Mouse (Mus musculus) spleen, postnatal 36 days (tissue): ENCODE measurements around the gene Rpa2.
"Not testable (repeated sequence)": the region's sequence is repeated elsewhere in the genome, so short reads cannot be mapped to it uniquely, and the experiment has no call there.

ENCODE experiments used
- DNase-seq, 2 experiments: peaks; one replicate each; pipeline ENCODE4 v3.0.0; 2022; ENCODE audit warnings: low spot score in 2 of 2, mixed read lengths in 1 of 2

The Rpa2 gene

DNA sequence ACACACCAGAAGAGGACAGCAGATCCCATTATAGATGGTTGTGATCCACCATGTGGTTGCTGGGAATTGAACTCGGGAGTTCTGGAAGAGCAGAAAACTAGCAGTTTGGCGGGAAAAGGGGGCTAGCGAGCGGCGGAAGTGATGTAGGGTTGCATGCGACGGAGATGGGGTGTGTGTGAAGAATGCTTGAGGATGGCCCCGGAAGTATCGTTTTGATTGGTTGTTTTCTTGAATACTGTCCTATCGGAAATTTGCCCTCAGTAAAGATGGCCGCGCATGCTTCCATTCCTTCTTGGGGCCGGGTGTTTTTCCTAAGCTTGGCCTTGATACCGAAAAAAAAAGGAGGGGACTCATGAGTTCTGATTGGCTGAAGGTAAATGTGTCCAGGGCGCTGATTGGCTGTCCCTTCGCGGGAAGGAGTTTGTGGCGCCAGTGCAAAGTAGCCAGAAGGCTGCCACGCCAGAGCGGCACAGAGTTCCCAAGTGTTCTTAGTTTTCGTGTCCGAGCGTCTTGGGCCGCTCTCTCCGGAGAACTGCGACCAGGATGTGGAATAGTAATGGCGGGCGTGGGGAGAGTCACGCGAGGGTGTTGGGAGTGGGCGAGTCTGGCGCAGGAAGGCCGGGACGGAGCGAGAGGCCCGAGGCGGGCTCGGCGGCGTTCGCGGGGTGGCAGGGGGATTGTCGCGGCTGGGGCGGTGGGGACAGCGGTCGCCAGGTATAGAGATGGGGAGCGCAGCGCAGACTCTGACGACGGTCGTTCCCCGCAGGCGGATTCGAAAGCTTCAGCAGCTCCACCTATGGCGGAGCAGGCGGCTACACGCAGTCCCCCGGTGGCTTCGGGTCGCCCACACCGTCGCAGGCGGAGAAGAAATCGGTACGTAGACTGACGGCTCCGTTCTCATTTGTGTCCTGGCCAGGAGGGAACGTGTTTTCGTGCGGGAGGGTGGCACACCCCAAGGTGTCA, at the start of gene Rpa2:
TSS of gene Rpa2 (plus strand) at position 419 of the 963 bp plus-strand sequence.
- DNase-seq = peak; percentile 97 to 99

DNA sequence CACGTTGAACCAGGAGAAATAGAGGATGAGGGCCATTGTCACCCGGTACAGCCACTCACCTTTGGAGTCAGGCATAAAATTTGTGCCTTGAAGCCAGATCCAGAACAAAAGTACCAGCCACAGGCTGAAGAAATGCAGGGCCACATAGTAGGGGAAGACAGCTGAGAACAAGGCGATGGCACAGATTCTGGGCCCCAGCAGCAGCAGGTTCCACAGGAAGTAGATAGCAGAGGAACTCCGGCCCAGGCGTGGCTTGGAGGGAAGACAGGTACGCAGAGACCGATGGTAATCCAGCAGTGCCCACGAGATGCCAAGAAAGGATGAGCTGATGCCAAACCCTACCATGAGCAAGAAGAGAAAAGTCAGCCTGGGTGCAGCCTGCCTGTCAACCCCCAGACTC, 39.9 kb upstream of the Rpa2 start:
- no peak for DNase-seq

DNA sequence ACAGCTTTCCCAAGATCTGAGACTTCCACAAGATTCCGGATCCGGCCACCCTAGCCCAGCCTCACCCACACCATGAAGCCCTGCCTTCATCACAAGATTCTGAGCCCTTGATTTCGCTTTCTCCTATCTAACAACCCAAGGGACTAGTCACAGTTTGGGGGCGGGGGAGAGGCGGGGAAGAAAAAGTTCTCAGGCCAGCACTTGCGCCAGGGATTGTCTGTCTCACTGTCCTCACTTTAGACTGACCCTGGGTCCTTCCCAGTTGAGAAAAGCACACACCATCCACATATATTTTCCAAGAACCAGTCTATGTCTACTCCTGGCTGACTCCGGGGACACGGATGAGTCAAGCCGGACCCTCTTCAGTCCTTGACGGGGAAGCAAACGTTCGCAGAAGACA, 36.5 kb upstream of the Rpa2 start:
- DNase-seq = no peak

DNA sequence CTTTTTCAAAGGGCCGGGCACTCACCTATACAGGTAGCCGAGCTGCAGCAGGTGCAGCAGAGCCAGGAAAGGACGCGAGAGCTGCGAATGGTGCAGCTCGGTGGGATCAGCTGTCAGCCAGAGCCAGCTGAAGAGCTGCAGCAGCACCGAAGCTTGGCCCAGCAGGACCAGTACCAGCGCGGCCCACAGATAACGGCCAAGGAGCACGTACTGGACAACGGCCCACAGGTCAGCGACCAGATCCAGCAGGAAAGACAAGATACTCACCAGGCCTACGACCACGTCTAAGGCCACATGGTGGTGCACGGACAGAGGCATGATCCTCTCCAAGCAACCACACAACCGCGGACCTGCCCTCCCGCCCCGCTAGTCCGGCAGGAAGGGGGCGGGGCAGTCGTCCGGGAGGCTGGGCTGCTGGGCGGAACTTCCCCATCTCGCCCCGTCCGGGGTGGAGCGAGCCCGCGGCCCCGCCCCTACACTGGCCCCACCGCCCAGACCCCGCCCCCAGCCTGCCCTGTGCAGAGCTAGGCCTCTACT, 35.9 kb upstream of the Rpa2 start, which contains the start of gene Xkr8:
TSS of gene Xkr8 (minus strand) at position 399 of the 537 bp plus-strand sequence.
- DNase-seq = peak; percentile 92 to 93

DNA sequence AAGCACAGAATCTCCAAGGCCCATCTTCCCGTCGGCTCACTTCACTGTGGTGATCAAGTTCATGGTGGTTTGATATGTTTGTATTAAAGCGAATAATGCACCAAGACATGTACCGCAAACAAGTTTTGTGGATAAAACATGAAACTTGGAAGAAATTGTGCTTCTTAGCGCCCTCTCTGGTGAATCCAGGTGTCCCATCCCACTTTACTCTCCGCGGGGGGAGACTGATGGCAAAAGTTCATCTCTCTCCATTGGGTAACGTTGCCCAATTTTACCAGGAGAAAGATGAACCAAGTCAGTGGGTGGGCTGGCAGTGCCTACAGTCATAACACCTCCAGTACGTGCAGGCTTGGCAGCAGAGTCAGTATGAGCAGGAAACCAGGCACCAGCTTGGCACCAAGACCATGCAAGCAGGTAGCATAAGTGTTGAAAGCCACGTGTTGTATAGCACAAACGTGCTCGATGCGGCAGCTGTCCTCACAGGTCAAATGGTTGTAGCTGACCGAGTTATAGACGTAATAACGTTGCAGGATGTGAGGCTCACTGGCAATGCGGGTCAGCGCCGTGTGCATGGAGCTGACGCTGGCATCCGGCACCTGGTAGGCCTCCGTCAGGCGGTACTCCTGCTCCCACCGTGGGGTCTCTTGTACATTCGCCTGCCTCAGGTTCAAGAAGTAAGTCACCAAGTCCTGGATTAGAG, 34.9 kb upstream of the Rpa2 start:
- DNase-seq = no peak

DNA sequence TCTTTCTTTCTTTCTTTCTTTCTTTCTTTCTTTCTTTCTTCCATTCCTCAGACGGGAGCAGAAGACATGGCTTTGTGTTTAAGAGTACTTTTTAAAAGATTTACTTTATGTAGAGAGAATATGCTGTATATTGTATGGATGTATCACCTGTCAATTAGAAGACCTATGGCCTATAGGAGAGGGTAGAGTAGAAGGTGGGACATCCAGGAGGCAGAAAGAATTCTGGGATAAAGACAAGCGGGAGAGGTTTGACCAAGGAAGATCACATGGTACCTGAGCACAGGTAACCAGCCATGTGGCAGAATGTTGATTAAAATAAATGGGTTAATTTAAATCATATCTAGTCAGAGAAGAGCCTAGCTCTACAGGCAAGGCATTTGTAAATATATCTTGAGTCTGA, 33.4 kb upstream of the Rpa2 start:
- no peak for DNase-seq

DNA sequence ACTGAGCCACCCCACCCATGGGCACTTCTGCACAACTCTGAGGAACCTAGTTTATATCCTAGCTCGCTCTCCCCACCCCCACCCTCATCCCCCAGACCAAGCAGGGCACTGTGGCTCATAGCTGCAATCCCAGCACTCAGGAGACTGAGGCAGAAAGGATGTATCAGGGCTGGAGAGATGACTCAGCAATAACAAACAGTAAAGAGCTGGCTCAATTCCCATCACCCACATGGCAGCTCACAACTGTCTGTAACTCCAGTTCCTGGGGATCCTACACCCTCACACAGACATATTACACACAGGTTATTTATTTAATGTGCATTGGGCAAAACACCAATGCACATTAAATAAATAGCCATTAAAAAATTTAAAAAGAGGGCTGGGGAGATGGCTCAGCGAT, 32.7 kb upstream of the Rpa2 start:
- DNase-seq = no peak

DNA sequence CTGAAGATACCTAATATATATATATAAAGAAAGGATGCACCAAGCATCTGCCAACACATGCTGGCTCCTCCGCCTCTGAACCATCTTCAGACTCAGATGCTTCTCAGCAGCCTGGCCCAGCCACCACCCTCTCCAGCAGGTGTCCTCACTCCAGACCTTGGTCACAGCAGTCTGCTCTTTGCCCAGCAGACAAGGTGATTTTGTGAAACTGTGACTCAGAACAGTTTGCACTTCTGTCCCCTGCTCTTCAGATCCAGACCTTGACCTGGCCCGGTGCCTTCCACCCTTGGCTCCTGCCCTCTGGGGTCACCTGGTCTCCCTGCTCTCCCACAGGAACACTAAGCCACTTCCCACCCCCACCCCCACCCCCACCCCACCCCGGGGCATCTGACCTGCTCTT, 32.2 kb upstream of the Rpa2 start:
- no peak for DNase-seq

DNA sequence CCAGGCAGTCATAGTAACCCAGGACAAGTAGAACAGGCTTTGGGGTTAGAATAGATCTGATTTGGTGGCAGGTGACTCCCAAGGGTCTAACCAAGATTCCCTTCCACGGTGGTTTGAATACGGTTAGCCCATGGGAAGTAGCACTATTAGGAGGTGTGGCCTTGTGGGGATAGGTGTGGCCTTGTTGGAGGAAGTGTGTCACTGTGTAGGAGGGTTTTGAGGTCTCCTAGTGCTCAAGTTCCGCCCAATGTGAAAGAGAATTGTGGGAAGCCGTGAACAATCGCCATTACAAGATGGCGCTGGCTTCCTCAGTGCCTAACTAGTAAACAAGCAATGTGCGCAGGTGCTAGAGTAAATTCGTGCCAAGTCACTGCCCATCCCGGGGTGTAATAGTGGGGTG, 31.0 kb upstream of the Rpa2 start:
- not testable (repeated sequence) for DNase-seq

DNA sequence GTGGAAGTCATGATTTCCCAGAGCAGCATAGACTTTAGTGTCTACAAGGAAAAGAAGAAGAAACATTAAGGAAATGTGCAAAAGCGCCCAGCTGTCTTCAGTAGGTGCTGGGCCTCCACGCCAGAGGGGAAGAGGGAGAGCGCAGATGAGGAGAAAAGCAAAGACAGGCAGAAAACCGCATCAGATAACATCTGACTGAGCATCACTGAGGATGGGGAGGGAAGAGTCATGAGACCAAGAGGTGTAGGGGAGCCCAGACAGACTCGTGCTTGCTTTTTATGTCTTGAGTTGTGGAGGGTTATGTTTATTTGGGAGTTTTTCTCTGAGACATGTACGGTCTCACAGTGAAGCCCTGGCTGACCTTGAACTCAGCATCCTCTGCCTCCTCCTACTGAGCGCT, 26.6 kb upstream of the Rpa2 start:
- DNase-seq = no peak

DNA sequence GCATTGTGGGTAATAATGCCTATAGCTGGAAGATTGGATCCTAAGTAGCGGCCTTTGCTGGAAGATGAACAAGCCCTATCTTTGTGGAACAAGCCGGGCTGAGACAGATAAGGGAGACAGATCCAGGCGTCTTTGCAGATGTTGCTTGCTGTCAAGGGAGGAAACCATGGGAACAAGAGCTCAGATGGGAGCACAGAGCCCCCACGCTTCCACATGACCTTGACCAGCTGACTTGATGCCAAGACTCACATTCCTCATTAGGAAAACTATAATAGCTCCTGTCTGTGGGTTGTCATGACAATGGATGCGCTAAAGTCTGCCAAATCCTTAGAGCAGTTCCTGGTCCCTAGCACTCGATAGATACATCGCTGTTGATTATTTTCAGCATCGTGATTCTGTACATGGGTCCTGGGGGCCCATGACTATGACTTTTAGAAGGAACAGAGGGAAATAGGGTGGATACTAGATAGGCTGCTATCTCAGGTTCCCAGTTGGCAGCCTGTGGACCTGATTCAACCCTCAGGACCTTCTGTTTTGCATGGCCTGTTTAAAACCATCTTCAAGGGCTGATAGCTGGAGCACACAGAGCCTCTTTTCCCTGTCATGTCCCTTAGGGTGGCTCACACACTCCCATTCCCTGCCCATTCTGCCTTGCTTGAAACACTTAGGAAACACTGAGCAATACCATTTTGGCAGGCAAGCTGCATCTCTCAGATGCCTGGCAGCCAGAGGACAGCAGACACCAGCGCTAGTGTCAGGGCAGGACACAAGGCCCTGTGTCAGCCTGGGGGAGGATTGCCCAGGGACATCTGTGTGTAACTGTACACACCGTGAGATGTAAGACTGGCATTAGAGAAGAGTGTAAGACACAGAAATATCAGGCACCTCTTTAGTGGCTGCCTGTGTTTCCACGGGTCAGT, 23.9 kb upstream of the Rpa2 start:
- no peak for DNase-seq

DNA sequence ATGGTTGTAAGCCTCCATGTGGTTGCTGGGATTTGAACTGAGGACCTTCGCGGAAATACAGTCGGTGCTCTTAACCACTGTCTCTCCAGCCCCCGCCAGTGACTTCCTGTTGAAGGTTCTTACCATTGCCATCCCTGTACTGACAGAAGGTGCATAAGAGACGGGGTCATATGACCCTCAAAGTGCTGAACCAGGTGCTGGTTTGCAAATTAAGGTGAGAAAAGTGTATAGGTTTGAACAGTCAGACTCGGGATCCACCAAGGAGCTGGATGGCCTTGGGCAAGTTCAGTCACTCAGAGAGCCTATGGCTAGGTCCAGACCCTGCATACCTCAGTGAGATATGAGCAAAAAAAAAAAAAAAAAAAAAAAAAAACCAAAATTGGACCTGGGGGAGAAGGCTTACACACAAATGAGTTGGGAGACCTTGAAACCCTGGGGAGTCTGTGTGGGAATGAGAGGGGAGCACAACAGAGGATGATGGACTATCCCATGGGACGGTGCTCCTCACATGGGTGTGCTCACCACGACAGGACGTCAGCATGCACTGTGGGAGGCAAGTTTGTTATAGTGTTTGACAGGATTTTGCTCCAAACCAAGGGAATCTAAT, 21.1 kb upstream of the Rpa2 start:
- DNase-seq = no peak

DNA sequence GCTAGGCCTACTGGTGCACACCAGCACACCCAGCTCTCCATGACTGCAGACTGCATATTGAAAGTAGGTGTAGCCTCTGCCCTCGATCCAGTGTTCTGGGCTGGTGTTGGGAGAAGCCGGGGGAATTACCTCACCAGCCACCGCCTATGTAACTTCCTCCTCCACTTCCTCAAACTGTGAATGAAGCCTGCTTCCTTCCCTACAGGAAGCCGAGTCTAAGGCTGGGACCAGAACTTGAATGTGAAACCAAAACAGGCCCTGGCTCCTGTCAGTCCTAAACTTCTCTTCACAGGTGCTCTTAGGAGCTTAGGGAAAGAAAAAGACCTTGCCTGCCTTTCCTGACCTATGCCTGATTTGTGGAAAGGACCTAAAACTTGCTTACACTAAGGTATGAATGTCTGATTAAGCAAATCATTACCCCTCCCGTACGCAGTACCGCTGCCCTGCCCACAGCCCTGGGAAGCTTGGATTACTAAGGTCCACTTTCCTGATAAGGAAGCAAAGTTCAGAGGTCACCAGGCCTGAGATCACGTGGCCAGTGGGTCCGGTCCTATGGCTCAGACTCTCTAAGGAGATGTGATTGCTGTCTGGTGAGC, 20.4 kb upstream of the Rpa2 start:
- peak; percentile 73 for DNase-seq

DNA sequence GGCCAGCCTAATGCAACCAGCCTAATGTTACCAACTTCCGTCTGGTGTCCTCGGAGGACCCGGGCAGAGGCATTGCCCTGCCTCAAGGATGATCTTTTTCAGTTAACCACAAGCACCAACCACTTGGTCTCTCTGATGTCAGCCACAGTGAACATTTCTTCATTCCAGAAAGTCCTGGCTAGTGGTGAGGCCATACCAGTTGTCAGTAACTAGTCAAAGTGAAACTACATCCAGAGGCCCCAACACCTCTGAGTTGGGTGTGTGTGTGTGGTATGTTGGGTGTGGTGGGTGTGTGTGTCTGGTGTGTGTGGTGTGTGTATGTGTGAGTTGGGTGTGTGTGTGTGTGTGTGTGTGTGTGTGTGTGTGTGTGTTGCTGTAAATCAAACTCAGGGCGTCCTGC, 19.4 kb upstream of the Rpa2 start:
- no peak for DNase-seq

DNA sequence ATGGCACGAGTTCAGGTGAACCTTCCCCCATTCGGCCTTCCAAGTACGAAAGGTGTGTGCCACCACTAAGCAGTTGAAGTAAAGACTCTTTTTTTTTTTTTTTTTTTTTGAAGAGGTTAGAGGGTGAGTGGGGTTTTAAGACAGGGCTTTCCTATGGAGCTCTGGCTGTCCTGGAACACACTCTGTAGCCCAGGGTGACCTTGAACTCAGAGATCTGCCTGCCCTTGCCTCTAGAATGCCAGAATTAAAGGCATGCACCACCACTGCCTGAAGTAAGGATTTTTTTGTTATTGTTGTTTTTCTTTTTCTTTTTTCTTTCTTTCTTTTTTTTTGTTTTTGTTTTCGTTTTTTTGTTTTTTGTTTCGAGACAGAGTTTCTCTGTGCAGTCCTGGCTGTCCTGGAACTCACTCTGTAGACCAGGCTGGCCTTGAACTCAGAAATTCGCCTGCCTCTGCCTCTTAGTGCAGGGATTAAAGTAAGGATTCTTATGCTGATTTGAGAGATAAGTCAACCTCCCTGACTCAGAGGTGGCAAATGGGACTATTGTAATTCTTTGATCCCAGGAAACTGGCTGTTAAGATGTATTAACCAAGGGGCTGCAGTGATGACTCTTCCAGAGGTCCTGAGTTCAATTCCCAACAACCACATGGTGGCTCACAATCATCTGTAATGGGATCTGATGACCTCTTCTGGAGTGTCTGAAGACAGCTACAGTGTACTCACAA, 18.7 kb upstream of the Rpa2 start:
- DNase-seq = no peak

DNA sequence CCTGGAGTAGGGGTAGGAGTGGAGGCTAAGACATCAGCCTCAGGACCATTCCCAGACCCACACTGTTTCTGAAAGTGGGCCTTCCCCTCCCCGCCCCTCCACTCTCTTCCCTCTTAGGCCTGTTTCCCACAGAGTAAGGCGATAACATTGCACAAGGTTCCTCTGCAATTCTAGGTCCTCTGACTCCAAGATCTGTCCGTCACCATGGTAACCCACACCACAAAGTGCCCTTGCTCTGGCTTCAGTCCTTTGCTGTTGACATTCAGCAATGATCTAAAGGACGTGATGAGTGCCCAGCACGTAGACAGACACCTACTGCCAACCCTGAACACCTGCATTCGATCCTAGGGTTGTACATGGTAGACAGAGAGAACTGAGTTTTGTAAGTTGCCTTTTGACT, 15.1 kb upstream of the Rpa2 start:
- no peak for DNase-seq

DNA sequence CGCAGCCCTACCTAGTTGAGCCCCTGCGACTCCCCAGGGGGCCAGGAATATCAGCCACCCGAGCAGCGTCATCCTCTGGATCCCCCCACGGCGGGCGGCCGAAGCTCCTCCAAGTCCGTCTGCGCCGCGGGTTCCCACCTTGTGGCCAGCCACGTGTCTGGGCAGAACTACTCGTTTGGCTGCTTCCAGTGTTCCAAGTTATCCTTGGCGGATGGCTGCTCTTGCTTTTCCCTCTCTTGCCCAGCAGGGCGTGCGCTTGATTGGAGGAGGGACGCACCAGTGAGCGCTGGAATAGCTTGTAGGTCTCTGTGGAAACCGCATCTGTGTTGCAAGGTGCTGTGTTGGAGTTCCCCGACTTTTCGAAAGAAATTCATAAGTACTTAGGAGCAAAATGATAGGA, 11.2 kb upstream of the Rpa2 start, which contains the start of gene Smpdl3b:
TSS of gene Smpdl3b (minus strand) at position 279 of the 400 bp plus-strand sequence.
- no peak for DNase-seq

DNA sequence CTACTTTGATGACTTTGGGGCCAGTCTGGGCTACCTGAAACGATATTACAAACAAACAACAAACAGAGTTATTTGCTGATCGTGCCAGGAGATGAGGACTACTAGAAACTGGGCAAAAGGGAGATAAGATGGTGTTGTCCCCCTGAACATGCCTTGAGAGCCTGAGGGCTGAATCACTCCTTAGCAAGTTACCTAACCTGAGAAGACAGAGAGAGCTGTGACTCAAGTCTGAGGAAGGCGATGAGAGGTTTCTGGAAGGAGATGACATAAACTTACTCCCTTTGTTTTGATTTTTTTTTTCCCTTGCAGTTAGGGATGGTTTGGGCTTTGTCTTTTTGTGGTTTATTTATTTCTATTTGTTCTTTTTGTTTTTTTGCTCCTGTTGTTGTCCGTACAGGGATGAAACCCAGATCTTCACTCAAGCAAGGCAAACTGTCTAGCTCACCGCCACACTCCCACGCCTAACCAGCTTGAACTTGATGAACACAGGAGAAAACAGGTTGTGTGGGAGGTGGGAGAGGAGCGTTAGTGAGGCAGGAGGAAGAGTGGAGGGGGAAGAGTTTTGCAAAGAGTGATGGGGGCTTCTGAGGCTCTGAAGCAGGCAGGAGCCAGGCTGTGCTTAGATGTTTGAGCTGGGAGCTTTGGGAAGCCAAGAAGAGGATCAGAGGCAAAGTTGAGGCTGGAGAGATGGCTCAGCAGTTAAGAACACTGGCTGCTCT, 10.3 kb upstream of the Rpa2 start:
- DNase-seq = no peak

DNA sequence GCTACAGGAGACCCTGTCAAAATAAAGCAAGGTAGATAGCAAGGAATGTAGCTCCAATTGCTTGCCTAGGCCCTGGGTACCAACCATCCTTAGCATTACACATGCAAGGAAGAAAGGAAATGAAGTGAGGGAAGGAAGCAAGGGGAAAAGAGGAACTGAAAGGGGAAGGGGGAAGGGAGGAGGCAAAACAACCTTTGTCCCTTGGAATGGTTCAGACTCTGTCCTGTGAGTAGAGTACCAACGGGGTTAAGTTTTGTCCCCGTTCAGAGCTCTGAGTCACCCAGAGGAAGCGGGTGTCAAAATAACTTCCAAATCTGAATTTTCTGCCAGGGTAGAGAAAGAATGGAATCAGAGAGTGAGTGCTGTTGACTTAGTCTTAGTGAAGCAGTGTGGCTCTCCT, 7.8 kb upstream of the Rpa2 start:
- no peak for DNase-seq
